Mouse (Mus musculus) CH12.LX (cell line): Measurements from ENCODE around the gene Rtn4rl1. TPM values are rescaled to one million over a fixed set of nuclear protein-coding genes. Genes with fewer than 3 reads are reported as not detected.

ENCODE experiments used
- DNase-seq: peaks from one replicate; pipeline ENCODE4 v3.0.0-alpha.2; 2013; ENCODE audit errors: extremely low read depth
- H3K27ac ChIP-seq: 2 replicates; pipeline ENCODE4 v1.5.1; 2012; ENCODE audit warnings: low read depth, mild to moderate bottlenecking, control low read depth, moderate library complexity; ENCODE audit not compliant: insufficient read depth
- H3K27me3 ChIP-seq: replicated peaks from 2 replicates; pipeline ENCODE3; 2012; ENCODE audit warnings: inconsistent platforms
- H3K36me3 ChIP-seq, 2 experiments: replicated peaks in 1 of 2; 2 replicates each; pipeline versions ENCODE3 to v1.6.1; 2012; ENCODE audit warnings: inconsistent platforms in 1 of 2, low read length in 1 of 2, mild to moderate bottlenecking in 1 of 2, mixed read lengths in 1 of 2, moderate library complexity in 1 of 2; ENCODE audit not compliant: control insufficient read depth in 1 of 2, insufficient read depth in 1 of 2
- H3K4me1 ChIP-seq, 2 experiments: 2 replicates each; pipeline ENCODE4 v1.6.1; 2012; ENCODE audit warnings: inconsistent platforms in 1 of 2, moderate library complexity in 1 of 2; ENCODE audit not compliant: insufficient read depth in 2 of 2, control insufficient read depth in 1 of 2
- H3K4me2 ChIP-seq: 2 replicates; pipeline ENCODE4 v1.6.1; 2012; ENCODE audit warnings: low read depth, mild to moderate bottlenecking, control low read depth; ENCODE audit not compliant: poor library complexity, insufficient read depth, severe bottlenecking
- H3K4me3 ChIP-seq, 3 experiments: fragments of 150-350 bp in 1 of 3; sonication (generic) in 1 of 3; replicated peaks in 1 of 3; 2 replicates each; pipeline versions ENCODE3 to v1.5.1; 2011 to 2012; ENCODE audit warnings: low read depth in 2 of 3, low read length in 2 of 3, mild to moderate bottlenecking in 2 of 3, moderate library complexity in 2 of 3, control low read depth in 1 of 3, improper control_type of control experiment in 1 of 3, inconsistent platforms in 1 of 3, mixed read lengths in 1 of 3; ENCODE audit not compliant: poor library complexity in 1 of 3
- H3K79me2 ChIP-seq: replicated peaks from 2 replicates; pipeline ENCODE4 v1.6.1; 2012; ENCODE audit warnings: mild to moderate bottlenecking, moderate library complexity; ENCODE audit not compliant: control insufficient read depth, poor library complexity, insufficient read depth, severe bottlenecking; ENCODE audit errors: extremely low read depth
- H3K9ac ChIP-seq: 2 replicates; pipeline ENCODE4 v1.6.1; 2012; ENCODE audit warnings: low read depth, mild to moderate bottlenecking, control low read depth, moderate library complexity; ENCODE audit not compliant: insufficient read depth
- H3K9me3 ChIP-seq: replicated peaks from 2 replicates; pipeline ENCODE3; 2012; ENCODE audit warnings: low read length, inconsistent platforms, mixed read lengths
- BHLHE40 ChIP-seq: IDR thresholded peaks from 2 replicates; pipeline ENCODE4 v1.6.1; 2011; ENCODE audit warnings: mild to moderate bottlenecking, low read depth, low read length, improper control_type of control experiment
- CTCF ChIP-seq, 2 experiments: IDR thresholded peaks in 1 of 2; conservative IDR thresholded peaks in 1 of 2; 2 replicates each; pipeline ENCODE4 v1.5.1; 2011 to 2012; ENCODE audit warnings: low read depth in 2 of 2, low read length in 2 of 2, improper control_type of control experiment in 1 of 2, inconsistent platforms in 1 of 2, mild to moderate bottlenecking in 1 of 2, moderate library complexity in 1 of 2
- E2F4 ChIP-seq: IDR thresholded peaks from 2 replicates; pipeline ENCODE4 v1.6.1; 2011; ENCODE audit warnings: low read depth, low read length, improper control_type of control experiment; ENCODE audit not compliant: insufficient replicate concordance
- GABPA ChIP-seq: IDR thresholded peaks from 2 replicates; pipeline ENCODE4 v1.6.1; 2012; ENCODE audit warnings: low read depth, low read length, improper control_type of control experiment, inconsistent platforms; ENCODE audit not compliant: insufficient replicate concordance
- HCFC1 ChIP-seq: IDR thresholded peaks from 2 replicates; pipeline ENCODE4 v1.6.1; 2012; ENCODE audit warnings: low read depth, mild to moderate bottlenecking, inconsistent platforms, low read length, improper control_type of control experiment
- IRF4 ChIP-seq: IDR thresholded peaks from 2 replicates; pipeline ENCODE4 v1.6.1; 2014; ENCODE audit warnings: low read depth, mild to moderate bottlenecking, inconsistent platforms, low read length, improper control_type of control experiment
- JUND ChIP-seq: conservative IDR thresholded peaks from 2 replicates; pipeline ENCODE4 v1.6.1; 2011; ENCODE audit warnings: low read depth, low read length, improper control_type of control experiment
- MAFK ChIP-seq: IDR thresholded peaks from 2 replicates; pipeline ENCODE4 v1.6.1; 2011; ENCODE audit warnings: low read length, improper control_type of control experiment; ENCODE audit not compliant: insufficient replicate concordance
- MAX ChIP-seq: IDR thresholded peaks from 2 replicates; pipeline ENCODE4 v1.6.1; 2011; ENCODE audit warnings: low read length, improper control_type of control experiment
- MEF2A ChIP-seq: IDR thresholded peaks from 2 replicates; pipeline ENCODE4 v1.6.1; 2014; ENCODE audit warnings: low read depth, mild to moderate bottlenecking, inconsistent platforms, low read length, improper control_type of control experiment, borderline replicate concordance
- MYC ChIP-seq: IDR thresholded peaks from 2 replicates; pipeline ENCODE4 v1.6.1; 2011; ENCODE audit warnings: low read depth, mild to moderate bottlenecking, improper control_type of control experiment, low read length
- NELFE ChIP-seq: IDR thresholded peaks from 2 replicates; pipeline ENCODE4 v1.6.1; 2011; ENCODE audit warnings: low read depth, low read length, improper control_type of control experiment
- NRF1 ChIP-seq: IDR thresholded peaks from 2 replicates; pipeline ENCODE4 v1.6.1; 2014; ENCODE audit warnings: low read depth, mild to moderate bottlenecking, inconsistent platforms, low read length, improper control_type of control experiment, moderate library complexity
- PAX5 ChIP-seq: IDR thresholded peaks from 2 replicates; pipeline ENCODE4 v1.6.1; 2012; ENCODE audit warnings: low read length, inconsistent platforms, mixed read lengths
- POLR2A ChIP-seq: IDR thresholded peaks from 2 replicates; pipeline ENCODE4 v1.6.1; 2011; ENCODE audit warnings: low read depth, mild to moderate bottlenecking, improper control_type of control experiment, low read length
- SIN3A ChIP-seq: IDR thresholded peaks from 2 replicates; pipeline ENCODE4 v1.6.1; 2012; ENCODE audit warnings: low read length, improper control_type of control experiment, inconsistent platforms
- SMC3 ChIP-seq: IDR thresholded peaks from 2 replicates; pipeline ENCODE4 v1.6.1; 2011; ENCODE audit warnings: low read depth, low read length, improper control_type of control experiment
- TCF12 ChIP-seq: IDR thresholded peaks from 2 replicates; pipeline ENCODE4 v1.6.1; 2014; ENCODE audit warnings: low read depth, mild to moderate bottlenecking, inconsistent platforms, low read length, improper control_type of control experiment
- ZC3H11A ChIP-seq: IDR thresholded peaks from 2 replicates; pipeline ENCODE4 v1.6.1; 2012; ENCODE audit warnings: low read depth, mild to moderate bottlenecking, inconsistent platforms, low read length, improper control_type of control experiment
- ZKSCAN1 ChIP-seq: IDR thresholded peaks from 2 replicates; pipeline ENCODE4 v1.6.1; 2012; ENCODE audit warnings: low read depth, inconsistent platforms, low read length, improper control_type of control experiment, borderline replicate concordance
- ZMIZ1 ChIP-seq: IDR thresholded peaks from 2 replicates; pipeline ENCODE4 v1.6.1; 2012; ENCODE audit warnings: low read depth, mild to moderate bottlenecking, inconsistent platforms, low read length, improper control_type of control experiment
- dilution Hi-C: fragments of 300-500 bp; cut with MboI; formaldehyde crosslinking; loops from 2 replicates; pipeline ENCODE4 v1.14.3; 2020; ENCODE audit warnings: low sequenced_read_pairs; ENCODE audit not compliant: extremely low pct_unique_long_range_greater_than_20kb, extremely low pct_ligation_motif_present
- in situ Hi-C: fragments of 300-500 bp; cut with MboI; formaldehyde crosslinking; loops from 3 replicates; pipeline ENCODE4 v1.14.3; 2019; ENCODE audit warnings: low sequenced_read_pairs, low pct_ligation_motif_present, low pct_unique_long_range_greater_than_20kb, mixed read lengths
- polyA plus RNA-seq: library from polyadenylated mRNA; unstranded; fragments of >175 nt; gene quantifications from 2 replicates; pipeline ENCODE4 v1.2.1, GENCODE M21; 2012; ENCODE audit warnings: low read depth; ENCODE audit not compliant: insufficient read length
- total RNA-seq, 2 experiments: library from RNA; depleted of rRNA; stranded (reverse); fragments of 300-350 nt in 1 of 2; fragments of >200 nt in 1 of 2; gene quantifications; 2 replicates each; pipeline ENCODE4 v1.2.3; 2012 to 2014

Gene Rtn4rl1
- total and polyA plus RNA-seq, 3 experiments: 0.04 to 0.09 TPM; not detected in 1

DNA sequence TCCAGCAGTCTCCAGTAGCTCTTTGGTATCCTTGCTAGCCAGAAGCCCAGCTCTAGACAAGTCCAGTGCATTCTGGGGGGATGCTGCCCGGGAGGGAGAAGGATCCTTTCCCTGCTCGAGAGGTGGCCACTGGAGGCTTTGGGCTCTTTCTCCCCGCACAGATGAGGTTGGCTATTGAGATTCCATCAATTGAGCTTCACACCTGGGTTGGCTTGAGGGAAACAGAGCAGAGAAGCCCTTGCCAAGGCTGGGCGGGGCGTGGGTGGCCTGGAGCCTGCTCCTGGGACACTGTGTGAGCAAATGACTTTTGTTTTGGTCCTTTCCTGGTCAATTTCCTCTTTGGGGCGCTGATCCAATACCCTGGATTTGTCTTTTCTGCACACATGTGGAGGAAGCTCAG lies 2.5 kb downstream of the Rtn4rl1 start:
- dilution Hi-C loops: no loop called here
- TF ChIP-seq NRF1: no peak
- no peak for TF ChIP-seq ZMIZ1
- TF ChIP-seq ZKSCAN1: no peak
- no peak for TF ChIP-seq MYC
- no peak for TF ChIP-seq SMC3
- TF ChIP-seq ZC3H11A: no peak
- TF ChIP-seq GABPA: no peak
- TF ChIP-seq SIN3A: no peak
- TF ChIP-seq IRF4: no peak
- TF ChIP-seq PAX5: no peak
- no peak for TF ChIP-seq CTCF (conservative IDR thresholded peaks at IDR 0.05 in 1 of 2, IDR thresholded peaks at IDR 0.05 in 1 of 2; ENCODE audit: low read depth in 2 of 2, low read length in 2 of 2)
- TF ChIP-seq, all 38 proteins: peak for 0
- H3K9ac ChIP-seq: no peak overlapping the region
- peaks cover 10% of the 10 kb centered on the region for H3K9me3 ChIP-seq
- in situ Hi-C loops: no loop called here
- H3K27ac ChIP-seq: no peak overlapping the region
- no peaks in the 10 kb centered on the region for H3K79me2 ChIP-seq
- H3K4me1 ChIP-seq: peaks cover 17 to 37% of the 10 kb centered on the region in 2 experiments
- DNase-seq: no peak
- no peak overlapping the region for H3K4me3 ChIP-seq
- no peaks in the 10 kb centered on the region for H3K36me3 ChIP-seq
- H3K27me3 ChIP-seq: peaks cover 78% of the 10 kb centered on the region
- no peak overlapping the region for H3K4me2 ChIP-seq

DNA sequence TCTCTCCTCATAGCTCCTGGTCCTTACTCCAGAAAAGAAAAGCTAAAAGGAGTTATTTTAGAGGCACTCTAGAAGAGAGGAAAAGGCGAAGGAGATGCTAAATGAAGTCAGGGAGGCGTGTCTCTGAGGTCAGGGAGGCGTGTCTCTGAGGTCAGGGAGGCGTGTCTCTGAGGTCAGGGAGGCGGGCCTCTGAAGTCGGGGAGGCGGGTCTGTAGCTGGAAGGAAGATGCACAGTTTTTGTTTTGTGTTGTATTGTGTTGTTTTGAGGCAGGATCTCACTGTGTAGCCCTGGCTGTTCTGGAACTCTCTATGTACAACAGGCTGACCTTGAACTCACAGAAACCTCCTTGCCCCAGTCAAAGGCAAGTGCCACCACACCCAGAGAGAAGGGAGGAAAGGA lies 4.4 kb downstream of the Rtn4rl1 start:
- H3K27ac ChIP-seq: no peak overlapping the region
- H3K9ac ChIP-seq: no peak overlapping the region
- no peaks in the 10 kb centered on the region for H3K79me2 ChIP-seq
- peaks cover 73% of the 10 kb centered on the region for H3K27me3 ChIP-seq
- in situ Hi-C loops: no loop called here
- TF ChIP-seq JUND (no peak), BHLHE40 (no peak), NELFE (no peak), GABPA (no peak), TCF12 (no peak), ZMIZ1 (no peak), ZC3H11A (no peak), MEF2A (no peak), POLR2A (no peak), PAX5 (no peak), E2F4 (no peak), CTCF (conservative IDR thresholded peaks at IDR 0.05 in 1 of 2, IDR thresholded peaks at IDR 0.05 in 1 of 2; ENCODE audit: low read depth in 2 of 2, low read length in 2 of 2) (no peak), MAFK (no peak), MAX (no peak), HCFC1 (no peak), SMC3 (no peak)
- H3K9me3 ChIP-seq: peaks cover 10% of the 10 kb centered on the region
- H3K4me2 ChIP-seq: peak overlapping the region; percentile 23; the same call in 1 of the 2 replicates
- peaks cover 11 to 28% of the 10 kb centered on the region in 2 experiments for H3K4me1 ChIP-seq
- no peaks in the 10 kb centered on the region for H3K36me3 ChIP-seq
- dilution Hi-C loops: no loop called here
- peak; percentile 34 for DNase-seq
- no peak overlapping the region for H3K4me3 ChIP-seq
